ENCODE assay signal across 31 mouse cellular contexts in genomic region chr7:120859854-120860253, GRCm38 (mm10). TPM values are rescaled to one million over a fixed set of nuclear protein-coding genes. Genes with fewer than 3 reads are reported as not detected.
DNase-seq lines count a peak whose midpoint lies in the region; ATAC-seq and TF ChIP-seq lines count a peak whose summit lies in the region.
"Had no signal": no experiment of that assay in that cellular context is flagged by ENCODE, and none has a peak within 500 bp of the region (broad histone marks: within the 10 kb centered on the region; RNA-seq: fewer than 3 reads in every experiment).

No protein-coding gene starts in this region.

- 90% methylated on average over 11 of the region's 11 CpGs for WGBS in heart, embryonic 10.5 days
- 81% methylated on average over 11 of the region's 11 CpGs for WGBS in liver, embryonic 12.5 days (ENCODE audit: insufficient replicate concordance)
- 66% methylated on average over 11 of the region's 11 CpGs for WGBS in liver, postnatal 0 days (ENCODE audit: insufficient replicate concordance)
- 66% methylated on average over 11 of the region's 11 CpGs for WGBS in liver, embryonic 15.5 days (ENCODE audit: insufficient replicate concordance)
- 97% methylated on average over 11 of the region's 11 CpGs for WGBS in forebrain, embryonic 10.5 days

- TF ChIP-seq CTCF in liver, postnatal 0 days (IDR thresholded peaks at IDR 0.05; ENCODE audit: low read depth): no peak

- H3K27ac ChIP-seq in heart, embryonic 10.5 days: peak overlapping the region; percentile 78; the same call in 1 of the 2 replicates
- H3K27ac ChIP-seq in liver, embryonic 12.5 days: peak overlapping the region; percentile 97
- H3K27ac ChIP-seq in liver, postnatal 0 days (ENCODE audit: low read depth): no peak overlapping the region
- peak overlapping the region; percentile 96 for H3K27ac ChIP-seq in liver, embryonic 15.5 days (replicated peaks)
- H3K27ac ChIP-seq in forebrain, embryonic 10.5 days: no peak overlapping the region
- H3K27ac ChIP-seq: hindbrain, embryonic 10.5 days; hindbrain, embryonic 13.5 days had no signal

- H3K9me3 ChIP-seq in heart, embryonic 10.5 days: no peaks in the 10 kb centered on the region
- no peaks in the 10 kb centered on the region for H3K9me3 ChIP-seq in liver, embryonic 12.5 days (replicated peaks)
- H3K9me3 ChIP-seq in liver, postnatal 0 days (ENCODE audit: low read length): no peaks in the 10 kb centered on the region
- H3K9me3 ChIP-seq in liver, embryonic 15.5 days (replicated peaks): no peaks in the 10 kb centered on the region
- H3K9me3 ChIP-seq in forebrain, embryonic 10.5 days: no peaks in the 10 kb centered on the region
- H3K9me3 ChIP-seq: hindbrain, embryonic 10.5 days; hindbrain, embryonic 13.5 days had no signal

- no peak overlapping the region for H3K4me3 ChIP-seq in heart, embryonic 10.5 days
- no peak overlapping the region for H3K4me3 ChIP-seq in liver, embryonic 12.5 days
- H3K4me3 ChIP-seq in liver, postnatal 0 days (ENCODE audit: low read depth, low read length): no peak overlapping the region
- no peak overlapping the region for H3K4me3 ChIP-seq in liver, embryonic 15.5 days (replicated peaks)
- H3K4me3 ChIP-seq in forebrain, embryonic 10.5 days: no peak overlapping the region
- H3K4me3 ChIP-seq: gastrocnemius, adult 2 months; hindbrain, embryonic 10.5 days; hindbrain, embryonic 13.5 days had no signal

- H3K4me2 ChIP-seq in liver, embryonic 12.5 days: peak overlapping the region; percentile 66; the same call in 1 of the 2 replicates
- no peak overlapping the region for H3K4me2 ChIP-seq in liver, postnatal 0 days (ENCODE audit: low read depth, low read length)
- H3K4me2 ChIP-seq in liver, embryonic 15.5 days: no peak overlapping the region
- H3K4me2 ChIP-seq: heart, embryonic 11.5 days; hindbrain, embryonic 13.5 days had no signal

- no peaks in the 10 kb centered on the region for H3K27me3 ChIP-seq in heart, embryonic 10.5 days (ENCODE audit: insufficient read depth, poor library complexity, severe bottlenecking)
- no peaks in the 10 kb centered on the region for H3K27me3 ChIP-seq in liver, embryonic 12.5 days (replicated peaks)
- H3K27me3 ChIP-seq in liver, postnatal 0 days (ENCODE audit: insufficient read depth, low read length): no peaks in the 10 kb centered on the region
- H3K27me3 ChIP-seq in liver, embryonic 15.5 days: no peaks in the 10 kb centered on the region
- no peaks in the 10 kb centered on the region for H3K27me3 ChIP-seq in forebrain, embryonic 10.5 days (ENCODE audit: poor library complexity, severe bottlenecking)
- H3K27me3 ChIP-seq: hindbrain, embryonic 13.5 days; Patski had no signal

- 0 out of 2 replicates have a peak, but pooled peaks cover 3% of the 10 kb centered on the region for H3K36me3 ChIP-seq in heart, embryonic 10.5 days
- H3K36me3 ChIP-seq in liver, embryonic 12.5 days: peaks cover 44% of the 10 kb centered on the region
- H3K36me3 ChIP-seq in liver, postnatal 0 days (replicated peaks; ENCODE audit: insufficient read depth, low read length): peaks cover 23% of the 10 kb centered on the region
- H3K36me3 ChIP-seq in liver, embryonic 15.5 days (replicated peaks): peaks cover 42% of the 10 kb centered on the region
- H3K36me3 ChIP-seq in forebrain, embryonic 10.5 days (replicated peaks): peaks cover 22% of the 10 kb centered on the region

- peak overlapping the region; percentile 71 for H3K9ac ChIP-seq in liver, embryonic 12.5 days
- H3K9ac ChIP-seq in liver, postnatal 0 days (replicated peaks): no peak overlapping the region
- no peak overlapping the region for H3K9ac ChIP-seq in liver, embryonic 15.5 days
- H3K9ac ChIP-seq: forebrain, postnatal 0 days; hindbrain, embryonic 13.5 days had no signal

- TF ChIP-seq EP300 in liver, postnatal 0 days (IDR thresholded peaks at IDR 0.05; ENCODE audit: low read depth): no peak

- no peak for ATAC-seq in liver, embryonic 12.5 days
- ATAC-seq in liver, postnatal 0 days: no peak
- no peak for ATAC-seq in liver, embryonic 15.5 days (ENCODE audit: insufficient read depth)
- 0 out of 2 replicates have a peak, but pooled peaks have one; percentile 26 for ATAC-seq in megakaryocyte progenitor cell, adult 5-6 weeks (replicated peaks; ENCODE audit: poor library complexity)
- ATAC-seq in cerebellum, adult (ENCODE audit: insufficient number of reproducible peaks, low FRiP score, low TSS enrichment): no peak
- ATAC-seq: forebrain, embryonic 14.5 days; forebrain, postnatal 0 days; hindbrain, embryonic 16.5 days; Patski had no signal

- peaks cover 57% of the 10 kb centered on the region for H3K4me1 ChIP-seq in heart, embryonic 10.5 days
- peaks cover 95% of the 10 kb centered on the region for H3K4me1 ChIP-seq in liver, embryonic 12.5 days
- peaks cover 73% of the 10 kb centered on the region for H3K4me1 ChIP-seq in liver, postnatal 0 days (ENCODE audit: insufficient read depth)
- H3K4me1 ChIP-seq in liver, embryonic 15.5 days (replicated peaks): peaks cover 89% of the 10 kb centered on the region
- H3K4me1 ChIP-seq in forebrain, embryonic 10.5 days: peaks cover 47% of the 10 kb centered on the region

- no peak for DNase-seq in heart, embryonic 10.5 days (ENCODE audit: low spot score)
- DNase-seq in heart, postnatal 4 days: no peak
- DNase-seq in liver, postnatal 0 days: no peak
- no peak for DNase-seq in forebrain, embryonic 10.5 days (ENCODE audit: extremely low spot score, low spot score)
- DNase-seq: adrenal gland, adult 8-10 months; adrenal gland, postnatal 25 days; cerebellum, adult 18-20 months; cerebellum, adult 9-10 months; cerebellum, postnatal 14 days; forebrain, postnatal 0 days; gastrocnemius, adult 2 months; gastrocnemius, postnatal 14 days; heart, adult 18-20 months had no signal

RNA-seq across cellular contexts. Expression of gene Eef2k, which starts 17.2 kb away (rescaled TPM):
- 16.3 and 17.3 TPM in 2 replicates for polyA plus RNA-seq in heart, embryonic 10.5 days (2016; fragmentation: Nextera tagmentation; extraction: Ambion mirVana)
- 10 to 100 TPM; 36.9 to 38.0 TPM for total RNA-seq in heart, postnatal 4 days (2021)
- 44.3 and 45.0 TPM in 2 replicates for polyA plus RNA-seq in liver, embryonic 12.5 days (2016; fragmentation: Nextera tagmentation; extraction: Ambion mirVana)
- polyA plus RNA-seq in liver, postnatal 0 days (2015; fragmentation: Nextera tagmentation; extraction: Ambion mirVana): 14.4 and 19.5 TPM in 2 replicates
- polyA plus RNA-seq in liver, embryonic 15.5 days (2015; fragmentation: Nextera tagmentation; extraction: Ambion mirVana): 42.8 and 50.4 TPM in 2 replicates
- total RNA-seq in megakaryocyte progenitor cell, adult 5-6 weeks (2015): 32.5 and 34.4 TPM in 2 replicates
- total RNA-seq in megakaryocyte progenitor cell, adult 5-6 weeks (2017): 80.5 and 85.0 TPM in 2 replicates
- 27.5 and 30.1 TPM in 2 replicates for polyA plus RNA-seq in forebrain, embryonic 10.5 days (2016; fragmentation: Nextera tagmentation; extraction: Ambion mirVana)

RNA-seq across cellular contexts. Expression of gene Gm5737, which starts 47.7 kb away (rescaled TPM):
- polyA plus RNA-seq in heart, embryonic 10.5 days (2016; fragmentation: Nextera tagmentation; extraction: Ambion mirVana): not detected in 2 replicates
- total RNA-seq in heart, postnatal 4 days (2021): not detected
- not detected in 2 replicates for polyA plus RNA-seq in liver, embryonic 12.5 days (2016; fragmentation: Nextera tagmentation; extraction: Ambion mirVana)
- not detected in 2 replicates for polyA plus RNA-seq in liver, postnatal 0 days (2015; fragmentation: Nextera tagmentation; extraction: Ambion mirVana)
- not detected in 2 replicates for polyA plus RNA-seq in liver, embryonic 15.5 days (2015; fragmentation: Nextera tagmentation; extraction: Ambion mirVana)
- total RNA-seq in megakaryocyte progenitor cell, adult 5-6 weeks (2015): not detected in 2 replicates
- not detected in 2 replicates for total RNA-seq in megakaryocyte progenitor cell, adult 5-6 weeks (2017)
- not detected in 2 replicates for polyA plus RNA-seq in forebrain, embryonic 10.5 days (2016; fragmentation: Nextera tagmentation; extraction: Ambion mirVana)
- total RNA-seq: adrenal gland, adult 8-10 months; adrenal gland, postnatal 25 days; ES-E14; forebrain, postnatal 0 days; heart, postnatal 25 days had no signal
- polyA plus RNA-seq: embryonic facial prominence, embryonic 11.5 days; embryonic facial prominence, embryonic 14.5 days; forebrain, embryonic 11.5 days; forebrain, embryonic 14.5 days; frontal cortex, adult 2 months; heart, embryonic 11.5 days; heart, embryonic 14.5 days; heart, postnatal 0 days; hindbrain, embryonic 10.5 days; hindbrain, embryonic 13.5 days; Patski had no signal

RNA-seq across cellular contexts. Expression of gene Polr3e, which starts 57.7 kb away (rescaled TPM):
- 32.3 and 36.9 TPM in 2 replicates for polyA plus RNA-seq in heart, embryonic 10.5 days (2016; fragmentation: Nextera tagmentation; extraction: Ambion mirVana)
- 10 to 100 TPM; 18.0 to 18.7 TPM for total RNA-seq in heart, postnatal 4 days (2021)
- 27.4 and 27.9 TPM in 2 replicates for polyA plus RNA-seq in liver, embryonic 12.5 days (2016; fragmentation: Nextera tagmentation; extraction: Ambion mirVana)
- 8.5 and 9.3 TPM in 2 replicates for polyA plus RNA-seq in liver, postnatal 0 days (2015; fragmentation: Nextera tagmentation; extraction: Ambion mirVana)
- 12.8 and 13.4 TPM in 2 replicates for polyA plus RNA-seq in liver, embryonic 15.5 days (2015; fragmentation: Nextera tagmentation; extraction: Ambion mirVana)
- 14.0 and 15.1 TPM in 2 replicates for total RNA-seq in megakaryocyte progenitor cell, adult 5-6 weeks (2015)
- 32.6 and 33.0 TPM in 2 replicates for total RNA-seq in megakaryocyte progenitor cell, adult 5-6 weeks (2017)
- 44.6 and 45.5 TPM in 2 replicates for polyA plus RNA-seq in forebrain, embryonic 10.5 days (2016; fragmentation: Nextera tagmentation; extraction: Ambion mirVana)

Comparison
In these comparisons a context has a peak if more than half of its experiments do, and no peak if none do; other contexts are left out.
1. H3K27ac ChIP-seq: peak in heart, embryonic 10.5 days (single experiment), liver, embryonic 12.5 days (single experiment) and liver, embryonic 15.5 days (single experiment); none in liver, postnatal 0 days (single experiment) and forebrain, embryonic 10.5 days (single experiment).